Mouse (Mus musculus): Measurements from ENCODE around the gene Tlr11. TPM values are rescaled to one million over a fixed set of nuclear protein-coding genes. Genes with fewer than 3 reads are reported as not detected.
A peak's percentile ranks its signal among the peaks of the same experiment; 100 is the strongest.

Tlr11 gene
- polyA plus RNA-seq (2021): not detected

GRCm38 (mm10) chr14:50357593-50357992 lies at the start of gene Tlr11:
Tlr11 (plus strand) TSS chr14:50357914.
- ATAC-seq (no peak), DNase-seq (ENCODE audit: low read depth, low spot score) (no peak)
- in situ Hi-C loops (cut with MboI; ENCODE audit: low pct_unique_long_range_greater_than_20kb): no loop called here
- H3K27me3 ChIP-seq: no peaks in the 10 kb centered on the region
- no peak for TF ChIP-seq CTCF (IDR thresholded peaks at IDR 0.05)
- CTCF ChIA-PET: no interaction called here
- POLR2A ChIA-PET: no interaction called here

GRCm38 (mm10) chr14:50326661-50327060 lies 31.1 kb upstream of the Tlr11 start, which contains the start of gene Olfr734:
Olfr734 (minus strand) TSS chr14:50326761.
- CTCF ChIA-PET: no interaction called here
- TF ChIP-seq CTCF (IDR thresholded peaks at IDR 0.05): no peak

GRCm38 (mm10) chr14:50348796-50349195 lies 8.9 kb upstream of the Tlr11 start, which contains the start of gene Olfr735:
Olfr735 (minus strand) TSS chr14:50348872.
- ATAC-seq (no peak), DNase-seq (ENCODE audit: low read depth, low spot score) (no peak)
- in situ Hi-C loops (cut with MboI; ENCODE audit: low pct_unique_long_range_greater_than_20kb): no loop called here
- H3K27me3 ChIP-seq: no peaks in the 10 kb centered on the region
- TF ChIP-seq CTCF (IDR thresholded peaks at IDR 0.05): no peak
- ChIA-PET CTCF (no interaction called here), POLR2A (no interaction called here)

More at GRCm38 (mm10) chr14:50326661-50327060, 31.1 kb upstream of the Tlr11 start, which contains the start of gene Olfr734:
- no peaks in the 10 kb centered on the region for H3K27me3 ChIP-seq
- DNase-seq (ENCODE audit: low read depth, low spot score) (no peak), ATAC-seq (no peak)
- POLR2A ChIA-PET: no interaction called here
- in situ Hi-C loops (cut with MboI; ENCODE audit: low pct_unique_long_range_greater_than_20kb): no loop called here

- CTCF ChIA-PET: no interaction called here
- ATAC-seq (no peak), DNase-seq (ENCODE audit: low read depth, low spot score) (no peak)
- in situ Hi-C loops (cut with MboI; ENCODE audit: low pct_unique_long_range_greater_than_20kb): no loop called here
- POLR2A ChIA-PET: no interaction called here
- no peaks in the 10 kb centered on the region for H3K27me3 ChIP-seq
- TF ChIP-seq CTCF (IDR thresholded peaks at IDR 0.05): peak; percentile 51
Observed at GRCm38 (mm10) chr14:50352438-50352837, 5.3 kb upstream of the Tlr11 start.

- ChIA-PET CTCF (no interaction called here), POLR2A (no interaction called here)
- TF ChIP-seq CTCF (IDR thresholded peaks at IDR 0.05): no peak
- H3K27me3 ChIP-seq: no peaks in the 10 kb centered on the region
- no peak for DNase-seq (ENCODE audit: low read depth, low spot score)
- in situ Hi-C loops (cut with MboI; ENCODE audit: low pct_unique_long_range_greater_than_20kb): no loop called here
- ATAC-seq: no peak
Observed at GRCm38 (mm10) chr14:50356725-50357124, 989 bp upstream of the Tlr11 start.

- ChIA-PET POLR2A (no interaction called here), CTCF (no interaction called here)
- ATAC-seq (no peak), DNase-seq (ENCODE audit: low read depth, low spot score) (no peak)
- H3K27me3 ChIP-seq: no peaks in the 10 kb centered on the region
- TF ChIP-seq CTCF (IDR thresholded peaks at IDR 0.05): no peak
- in situ Hi-C loops (cut with MboI; ENCODE audit: low pct_unique_long_range_greater_than_20kb): no loop called here
Observed at GRCm38 (mm10) chr14:50360480-50360879, 2.8 kb downstream of the Tlr11 start.

- ATAC-seq (no peak), DNase-seq (ENCODE audit: low read depth, low spot score) (no peak)
- in situ Hi-C loops (cut with MboI; ENCODE audit: low pct_unique_long_range_greater_than_20kb): no loop called here
- H3K27me3 ChIP-seq: no peaks in the 10 kb centered on the region
- no peak for TF ChIP-seq CTCF (IDR thresholded peaks at IDR 0.05)
- ChIA-PET CTCF (no interaction called here), POLR2A (no interaction called here)
Observed at GRCm38 (mm10) chr14:50363561-50363960, 5.8 kb downstream of the Tlr11 start.

- POLR2A ChIA-PET: no interaction called here
- H3K27me3 ChIP-seq: no peaks in the 10 kb centered on the region
- in situ Hi-C loops (cut with MboI; ENCODE audit: low pct_unique_long_range_greater_than_20kb): no loop called here
- TF ChIP-seq CTCF (IDR thresholded peaks at IDR 0.05): no peak
- DNase-seq (ENCODE audit: low read depth, low spot score) (no peak), ATAC-seq (no peak)
- CTCF ChIA-PET: no interaction called here
Observed at GRCm38 (mm10) chr14:50380863-50381262, 23.1 kb downstream of the Tlr11 start, which contains the start of gene Olfr736. Olfr736 (plus strand) TSS chr14:50381163.

GRCm38 (mm10) chr14:50407268-50407667 lies 49.6 kb downstream of the Tlr11 start, which contains the start of gene Olfr738:
Olfr738 (plus strand) TSS chr14:50407568.
- POLR2A ChIA-PET: no interaction called here
- TF ChIP-seq CTCF (IDR thresholded peaks at IDR 0.05): no peak
- ATAC-seq: no peak
- no peaks in the 10 kb centered on the region for H3K27me3 ChIP-seq
- DNase-seq (ENCODE audit: low read depth, low spot score): no peak
- in situ Hi-C loops (cut with MboI; ENCODE audit: low pct_unique_long_range_greater_than_20kb): no loop called here
- CTCF ChIA-PET: no interaction called here

Other genes with a start within 250 kb of the Tlr11 start
- not detected for gene Olfr727, start 234.7 kb upstream of the Tlr11 start, polyA plus RNA-seq (2021)
- not detected for gene Olfr728, start 215.2 kb upstream of the Tlr11 start, polyA plus RNA-seq (2021)
- not detected for gene Olfr729, start 205.0 kb upstream of the Tlr11 start, polyA plus RNA-seq (2021)
- gene Olfr730, start 169.7 kb upstream of the Tlr11 start, polyA plus RNA-seq (2021): not detected
- not detected for gene Olfr731, start 116.0 kb upstream of the Tlr11 start, polyA plus RNA-seq (2021)
- not detected for gene Olfr732, start 73.7 kb upstream of the Tlr11 start, polyA plus RNA-seq (2021)
- gene Olfr733, start 56.4 kb upstream of the Tlr11 start, polyA plus RNA-seq (2021): not detected
- not detected for gene Olfr734, start 31.2 kb upstream of the Tlr11 start, polyA plus RNA-seq (2021)
- not detected for gene Olfr735, start 9.0 kb upstream of the Tlr11 start, polyA plus RNA-seq (2021)
- not detected for gene Olfr736, start 23.2 kb downstream of the Tlr11 start, polyA plus RNA-seq (2021)
- gene Olfr738, start 49.7 kb downstream of the Tlr11 start, polyA plus RNA-seq (2021): not detected
- not detected for gene Olfr739, start 60.7 kb downstream of the Tlr11 start, polyA plus RNA-seq (2021)
- not detected for gene Olfr740, start 87.6 kb downstream of the Tlr11 start, polyA plus RNA-seq (2021)
- gene Olfr741, start 114.8 kb downstream of the Tlr11 start, polyA plus RNA-seq (2021): not detected
- gene Olfr742, start 145.7 kb downstream of the Tlr11 start, polyA plus RNA-seq (2021): not detected
- not detected for gene Olfr743, start 163.9 kb downstream of the Tlr11 start, polyA plus RNA-seq (2021)